Mouse (Mus musculus) left cerebral cortex, adult 8-10 months (tissue): Measurements from ENCODE around the gene Prpf38b. TPM values are rescaled to one million over a fixed set of nuclear protein-coding genes. Genes with fewer than 3 reads are reported as not detected.
"Not testable (repeated sequence)": the region's sequence is repeated elsewhere in the genome, so short reads cannot be mapped to it uniquely, and the experiment has no call there.

Experiments used
- DNase-seq, 2 experiments: peaks; one replicate each; pipeline ENCODE4 v3.0.0; 2022; ENCODE audit warnings: low spot score in 2 of 2
- total RNA-seq, 4 experiments: library from RNA; stranded (reverse); gene quantifications; 2 replicates each; pipeline ENCODE4 v1.2.4; 2022

Prpf38b gene
- total RNA-seq, 4 experiments from 2014 or later = 34.9 to 45.6 (median 40.1) TPM

- DNase-seq = no peak
These were observed 10.8 kb downstream of the Prpf38b start for GRCm38 (mm10) chr3:108900681-108901080.

DNA sequence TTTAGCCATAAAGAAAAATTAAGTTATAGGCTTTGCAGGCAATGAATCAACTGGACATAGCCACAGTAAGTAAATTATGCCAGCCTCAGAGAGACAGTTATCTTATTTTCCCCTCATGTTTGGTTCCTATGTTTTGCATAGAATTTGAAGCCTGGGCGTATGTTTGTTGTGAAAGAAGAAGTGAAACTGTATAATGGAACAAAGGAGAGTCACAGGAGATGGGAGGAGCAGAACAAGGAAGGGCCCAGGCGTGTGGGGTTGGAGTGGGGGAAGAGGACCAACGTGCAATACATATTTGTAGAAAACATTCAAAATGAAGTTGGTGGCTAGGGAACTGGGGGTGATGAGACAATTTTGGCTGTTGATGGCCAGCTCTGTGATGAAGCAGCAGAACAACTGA lies 11.4 kb downstream of the Prpf38b start:
- no peak for DNase-seq

GRCm38 (mm10) chr3:108898640-108899039 lies 12.9 kb downstream of the Prpf38b start:
- no peak for DNase-seq

DNA sequence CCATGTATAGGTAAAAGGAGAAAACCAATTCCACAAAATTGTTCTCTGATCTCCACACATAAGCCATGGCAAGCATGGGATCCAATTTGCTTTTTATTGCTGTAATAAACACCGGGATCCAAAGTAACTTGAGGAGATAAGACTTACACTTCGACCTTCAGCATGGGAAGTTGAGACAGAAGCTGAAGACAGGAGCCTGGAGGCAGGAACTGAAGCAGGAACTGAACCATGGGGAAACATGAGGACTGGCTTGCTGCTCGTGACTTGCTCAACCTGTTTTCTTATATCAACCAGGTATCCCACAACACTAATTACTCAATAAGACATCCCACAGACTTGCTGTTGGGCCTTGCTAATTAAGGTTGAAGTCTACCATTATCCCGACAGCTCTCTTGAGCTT lies 18.6 kb downstream of the Prpf38b start:
- DNase-seq = no peak

GRCm38 (mm10) chr3:108892080-108892479 lies 19.4 kb downstream of the Prpf38b start:
- no peak for DNase-seq

- DNase-seq = no peak
These were observed 21.6 kb downstream of the Prpf38b start, which contains the start of gene Fndc7 for GRCm38 (mm10) chr3:108889908-108890307. TSS of gene Fndc7 (minus strand) at chr3:108890008.

- DNase-seq = no peak
These were observed 23.9 kb downstream of the Prpf38b start for GRCm38 (mm10) chr3:108887618-108887975.

DNA sequence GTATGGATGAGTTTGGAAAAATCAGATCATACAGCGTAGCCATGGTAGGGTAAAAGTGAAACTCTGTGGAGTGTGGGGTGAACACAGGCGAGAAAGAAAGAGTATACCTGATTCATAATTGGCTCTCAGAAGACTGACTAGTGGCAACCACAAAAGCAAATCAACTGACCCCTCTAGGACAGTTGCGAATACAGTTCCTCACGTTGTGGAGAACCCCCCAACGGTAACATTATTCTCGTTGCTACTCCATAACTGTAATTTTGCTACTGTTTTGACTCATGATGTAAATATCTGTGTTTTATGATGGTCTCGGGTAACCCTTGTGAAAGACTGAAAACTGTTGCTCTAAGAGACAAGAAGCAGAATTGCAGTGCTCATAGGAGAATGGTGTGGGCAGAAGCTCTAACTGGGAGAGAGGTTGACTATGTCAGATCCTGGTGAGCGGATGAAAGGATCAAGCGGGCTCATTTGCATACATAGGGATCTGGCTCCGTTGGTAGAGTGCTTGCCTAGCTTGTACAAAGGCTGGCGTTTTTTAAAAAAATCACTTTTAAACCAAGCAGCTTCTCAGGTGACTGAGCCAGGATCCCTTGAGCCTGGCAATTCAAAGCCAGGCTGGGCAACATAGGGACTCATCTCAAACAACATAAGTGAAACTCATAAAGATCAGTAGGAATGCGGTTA lies 24.5 kb downstream of the Prpf38b start:
- DNase-seq = no peak

DNA sequence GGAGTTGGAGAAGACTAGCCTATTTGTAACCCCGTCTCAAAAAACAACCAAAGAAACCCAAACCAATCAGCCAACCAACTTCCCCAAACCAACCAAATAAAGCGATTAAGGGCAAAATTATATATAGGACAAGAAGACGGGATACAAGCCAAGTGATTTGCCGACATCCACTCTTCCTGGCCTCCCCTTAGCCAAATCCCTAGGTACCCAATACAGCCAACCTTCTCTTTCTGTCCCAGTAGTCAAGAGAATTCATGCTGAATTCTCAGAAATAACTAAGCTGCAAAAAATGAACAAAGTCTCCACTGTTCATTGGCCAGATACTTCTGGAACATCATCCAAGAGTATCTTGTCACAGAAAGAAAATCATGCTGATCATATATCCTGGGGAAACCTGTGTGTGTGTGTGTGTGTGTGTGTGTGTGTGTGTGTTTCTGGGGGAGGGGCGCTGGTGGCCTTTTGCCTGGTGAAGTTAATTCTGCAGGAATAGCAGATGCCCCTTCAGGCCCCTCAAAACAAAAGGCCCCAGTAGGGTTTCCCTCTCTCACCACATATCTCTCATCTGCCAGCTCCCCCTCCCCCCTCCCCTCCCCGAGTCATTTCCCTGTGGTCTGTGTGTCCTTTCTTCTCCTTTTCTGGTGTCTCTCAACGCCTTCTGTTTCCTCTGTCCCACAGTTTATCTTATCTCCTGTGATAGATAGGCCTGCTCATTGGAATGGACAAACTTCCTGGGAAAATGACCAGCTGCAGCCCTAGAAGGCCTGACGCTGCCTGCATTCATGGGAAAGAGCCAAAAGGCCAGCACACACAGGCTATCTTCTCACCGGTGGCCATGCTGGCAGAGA lies 25.6 kb downstream of the Prpf38b start:
- DNase-seq = no peak

- no peak for DNase-seq
These were observed 26.7 kb downstream of the Prpf38b start for GRCm38 (mm10) chr3:108884706-108885289.

DNA sequence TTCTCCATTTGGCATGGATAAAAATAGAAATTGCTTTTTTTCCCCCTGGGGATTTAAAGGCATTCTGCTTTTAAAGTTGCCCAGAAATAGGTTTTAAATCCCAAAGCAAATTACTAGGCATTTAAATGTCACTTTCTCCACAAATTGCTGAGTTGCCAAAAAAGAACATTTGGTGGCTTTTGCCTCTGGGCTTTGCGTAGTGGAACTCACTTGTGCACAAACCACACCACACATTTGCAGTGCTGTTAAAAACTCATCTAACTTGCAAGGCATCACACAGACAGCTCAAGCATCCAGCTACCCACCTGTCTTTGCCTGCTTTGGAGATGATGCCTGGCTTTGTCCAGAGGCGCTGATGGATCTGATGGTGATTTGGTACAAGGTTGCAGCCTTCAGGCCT lies 28.5 kb downstream of the Prpf38b start:
- no peak for DNase-seq

GRCm38 (mm10) chr3:108881873-108882272 lies 29.7 kb downstream of the Prpf38b start:
- peak in 1 of 2 experiments; percentile 30 for DNase-seq

DNA sequence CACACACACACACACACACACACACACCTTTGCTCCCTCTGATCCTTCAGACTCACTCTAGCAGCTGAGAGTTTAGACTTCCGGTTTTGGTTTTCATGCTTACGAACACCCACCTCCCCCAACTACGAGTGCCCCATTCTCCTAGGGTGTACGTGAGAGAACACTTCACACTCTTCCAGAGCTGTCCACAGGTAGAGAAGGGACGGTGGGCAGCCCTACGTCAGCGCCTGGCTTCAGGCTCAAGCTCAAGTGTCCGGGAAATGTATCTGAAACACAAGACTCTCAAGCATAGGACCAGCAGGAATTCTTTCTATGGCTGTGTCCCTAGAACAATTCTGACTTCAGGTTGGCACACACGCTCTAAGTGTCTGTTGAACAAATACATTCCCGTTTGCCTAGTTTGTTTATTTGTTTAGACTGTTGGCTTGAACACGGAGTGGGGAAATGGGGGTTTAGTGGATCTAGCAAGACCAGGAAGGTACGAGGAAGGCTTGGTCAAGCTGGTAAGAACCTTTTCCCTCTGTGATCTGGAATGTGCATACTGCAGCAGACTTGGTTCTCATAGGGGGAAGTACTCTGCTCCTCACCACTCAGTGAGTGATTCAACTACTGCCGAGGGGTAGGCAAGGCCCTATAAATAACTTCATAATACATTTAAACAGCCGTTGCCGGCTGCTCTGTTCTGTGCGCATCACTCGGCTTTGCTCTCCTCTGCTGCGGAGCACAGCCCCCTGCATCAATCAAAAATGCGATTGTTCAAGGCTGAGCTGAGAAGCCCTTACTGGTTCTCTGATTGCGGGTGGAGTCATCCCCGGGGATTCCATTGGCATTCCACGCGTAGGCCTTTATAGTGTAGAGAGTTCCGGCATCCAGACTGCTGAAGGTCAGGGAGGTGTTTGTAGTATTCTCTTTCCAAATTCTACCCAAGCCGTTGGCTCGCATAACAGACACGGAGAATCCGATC lies 30.7 kb downstream of the Prpf38b start:
- peak; percentile 17 to 28 for DNase-seq

- no peak for DNase-seq
These were observed 31.6 kb downstream of the Prpf38b start for GRCm38 (mm10) chr3:108879836-108880435.

GRCm38 (mm10) chr3:108879129-108879528 lies 32.4 kb downstream of the Prpf38b start:
- DNase-seq = no peak

- DNase-seq = no peak
These were observed 40.9 kb downstream of the Prpf38b start for GRCm38 (mm10) chr3:108870631-108871030.

- no peak for DNase-seq
These were observed 44.1 kb downstream of the Prpf38b start for GRCm38 (mm10) chr3:108867449-108867848.

GRCm38 (mm10) chr3:108865676-108866075 lies 45.9 kb downstream of the Prpf38b start:
- no peak for DNase-seq

GRCm38 (mm10) chr3:108865129-108865528 lies 46.4 kb downstream of the Prpf38b start:
- DNase-seq = no peak

DNA sequence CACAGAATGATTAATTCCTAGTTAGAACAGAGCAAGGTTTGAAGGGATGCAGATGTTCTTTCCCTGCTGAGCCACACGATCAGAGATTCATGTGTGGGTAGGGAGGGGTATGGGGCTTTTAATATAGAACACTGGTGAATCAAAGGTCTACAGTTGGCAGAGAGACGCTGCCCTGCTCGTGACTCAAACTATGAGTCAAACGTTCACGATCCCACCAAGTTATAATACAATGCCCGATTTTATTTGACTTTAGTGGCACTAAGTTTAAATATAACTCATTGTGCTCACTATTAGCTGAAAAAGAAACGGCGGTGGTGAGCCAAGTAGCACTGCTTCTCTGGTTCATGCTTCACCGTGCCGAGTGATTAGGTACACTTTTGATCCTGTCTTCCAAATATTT lies 48.4 kb downstream of the Prpf38b start:
- no peak for DNase-seq

- not testable (repeated sequence) for DNase-seq
These were observed 49.2 kb downstream of the Prpf38b start for GRCm38 (mm10) chr3:108862282-108862681.
